Mouse (Mus musculus) liver, embryonic 14.5 days (tissue): ENCODE results near the gene Olfr141. TPM values are rescaled to one million over a fixed set of nuclear protein-coding genes. Genes with fewer than 3 reads are reported as not detected.

ENCODE experiments used
- ATAC-seq: fragments of 200-750 bp; cut with Nextera tagmentation; 2 replicates; pipeline ENCODE4 v1.8.0; 2017; ENCODE audit warnings: moderate number of reproducible peaks, mild to moderate bottlenecking, moderate library complexity; ENCODE audit not compliant: insufficient read depth
- DNase-seq, 3 experiments: peaks; one replicate each; pipeline ENCODE4 v3.0.0-alpha.2; 2012 to 2013; ENCODE audit warnings: low read depth in 3 of 3, low spot score in 3 of 3
- H3K27ac ChIP-seq: fragments of 300-500 bp; sonication (generic); 2 replicates; pipeline ENCODE4 v1.5.1; 2014; ENCODE audit warnings: moderate library complexity, mild to moderate bottlenecking, control low read depth, inconsistent platforms
- H3K27me3 ChIP-seq: fragments of 300-500 bp; sonication (generic); 2 replicates; pipeline ENCODE4 v1.6.1; 2014; ENCODE audit warnings: mild to moderate bottlenecking, low read length, moderate library complexity; ENCODE audit not compliant: control insufficient read depth, insufficient read depth
- H3K36me3 ChIP-seq: fragments of 300-500 bp; sonication (generic); replicated peaks from 2 replicates; pipeline ENCODE4 v1.6.1; 2014; ENCODE audit warnings: low read depth; ENCODE audit not compliant: control insufficient read depth, insufficient read depth
- H3K4me1 ChIP-seq, 2 experiments: fragments of 200-500 bp in 1 of 2; fragments of 300-500 bp in 1 of 2; sonication (generic) in 1 of 2; replicated peaks; 2 replicates each; pipeline ENCODE4 v1.6.1; 2012 to 2014; ENCODE audit warnings: antibody characterized with exemption in 1 of 2, inconsistent platforms in 1 of 2, low read length in 1 of 2; ENCODE audit not compliant: control insufficient read depth in 2 of 2, insufficient read depth in 2 of 2
- H3K4me2 ChIP-seq: fragments of 300-500 bp; sonication (generic); 2 replicates; pipeline ENCODE4 v1.6.1; 2014; ENCODE audit warnings: low read depth, mild to moderate bottlenecking, control low read depth, moderate library complexity
- H3K4me3 ChIP-seq, 2 experiments: fragments of 200-500 bp in 1 of 2; fragments of 300-500 bp in 1 of 2; sonication (generic) in 1 of 2; 2 replicates each; pipeline ENCODE4 v1.5.1; 2012 to 2014; ENCODE audit warnings: low read depth in 2 of 2, low read length in 2 of 2, mild to moderate bottlenecking in 2 of 2, control low read depth in 1 of 2, inconsistent platforms in 1 of 2, moderate library complexity in 1 of 2; ENCODE audit not compliant: insufficient read depth in 1 of 2
- H3K9ac ChIP-seq: fragments of 300-500 bp; sonication (generic); replicated peaks from 2 replicates; pipeline ENCODE4 v1.6.1; 2014; ENCODE audit warnings: mild to moderate bottlenecking, control low read depth, moderate library complexity
- H3K9me3 ChIP-seq: fragments of 300-500 bp; sonication (generic); 2 replicates; pipeline ENCODE4 v1.6.1; 2016; ENCODE audit warnings: low read length, mixed read lengths; ENCODE audit not compliant: control insufficient read depth
- CTCF ChIP-seq: IDR thresholded peaks from 2 replicates; pipeline ENCODE4 v1.5.1; 2016; ENCODE audit warnings: antibody characterized with exemption, low read depth, control low read depth
- EP300 ChIP-seq: IDR thresholded peaks from 2 replicates; pipeline ENCODE4 v1.6.1; 2016; ENCODE audit warnings: antibody characterized with exemption, low read depth
- WGBS: fragments of 180-500 bp; shearing (Covaris S2); extraction: QIAGEN DNeasy Blood & Tissue Kit; methylation state at CpG from one replicate; pipeline ENCODE4 v1.1.7; 2014; ENCODE audit not compliant: insufficient replicate concordance; 5-methylcytosine and 5-hydroxymethylcytosine counted together
- polyA plus RNA-seq, 2 experiments: library from polyadenylated mRNA; depleted of rRNA in 1 of 2; stranded (reverse) in 1 of 2; unstranded in 1 of 2; fragments of >200 nt; fragmentation: Nextera tagmentation in 1 of 2; extraction: Ambion mirVana in 1 of 2; gene quantifications; 2 replicates each; pipeline versions ENCODE4 v1.2.1 to v1.2.3; 2012 to 2014

Gene Olfr141
- polyA plus RNA-seq (2012; rRNA removed) (not detected in 2 replicates), polyA plus RNA-seq (2014; fragmentation: Nextera tagmentation; extraction: Ambion mirVana) (not detected in 2 replicates)

DNA sequence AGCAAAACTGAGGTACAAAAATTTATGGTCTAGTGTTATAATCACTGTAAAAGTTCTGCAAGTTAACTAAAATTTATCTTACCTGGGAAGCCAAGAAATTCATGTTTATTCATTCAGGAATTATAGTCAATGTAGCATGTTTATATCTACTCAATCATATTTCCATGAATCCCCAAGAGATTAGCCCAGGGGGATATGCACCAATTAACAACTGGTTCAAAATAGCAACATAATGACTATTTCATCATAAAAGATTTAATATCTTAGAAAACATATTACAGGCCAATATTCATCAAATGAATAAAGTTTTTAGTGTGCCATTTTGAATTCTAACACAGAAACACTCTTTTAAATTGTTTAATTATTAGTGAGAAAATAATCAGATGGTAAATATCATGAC lies at the start of gene Olfr141:
TSS of gene Olfr141 (minus strand) at position 101 of the 400 bp plus-strand sequence.
- DNase-seq, result no peak
- Histone ChIP-seq H3K4me3 (no peak within 1 kb of the TSS), H3K4me2 (no peak within 1 kb of the TSS), H3K9me3 (no peaks in the 10 kb centered on the region), H3K36me3 (no peaks in the 10 kb centered on the region), H3K9ac (no peak within 1 kb of the TSS), H3K27ac (no peak within 1 kb of the TSS), H3K27me3 (no peaks in the 10 kb centered on the region), H3K4me1 (no peaks in the 10 kb centered on the region)
- ATAC-seq, result no peak
- TF ChIP-seq EP300 (no peak), CTCF (no peak)

DNA sequence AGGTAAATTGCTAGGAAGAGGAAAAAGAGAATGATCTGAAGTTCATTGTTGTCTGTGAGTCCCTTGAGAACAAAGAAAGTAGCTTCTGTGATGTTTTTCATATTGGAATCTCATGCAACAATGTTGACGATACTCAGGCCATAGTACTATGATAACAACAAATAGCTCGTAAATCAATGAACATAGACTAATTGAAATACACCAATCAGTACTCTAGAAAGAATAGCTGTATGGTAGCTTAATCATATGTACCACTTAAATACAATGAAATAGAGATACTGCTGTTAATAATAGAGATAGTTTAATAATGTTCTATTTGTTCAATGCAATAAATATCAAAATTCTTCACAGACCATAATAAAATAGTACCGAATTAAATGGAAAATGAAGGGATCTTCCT lies 41.8 kb upstream of the Olfr141 start, which contains the start of gene Olfr1095:
TSS of gene Olfr1095 (minus strand) at position 101 of the 400 bp plus-strand sequence.
- no peak within 1 kb of the TSS for H3K4me2 ChIP-seq
- ATAC-seq (no peak), DNase-seq (no peak)
- H3K9ac ChIP-seq, result no peak within 1 kb of the TSS
- no peaks in the 10 kb centered on the region for H3K36me3 ChIP-seq
- no peak within 1 kb of the TSS for H3K27ac ChIP-seq
- 70% methylated on average over 3 of the region's 3 CpGs for WGBS
- H3K27me3 ChIP-seq, result no peaks in the 10 kb centered on the region
- H3K4me3 ChIP-seq, result no peak within 1 kb of the TSS
- no peak for TF ChIP-seq EP300
- no peak for TF ChIP-seq CTCF
- no peaks in the 10 kb centered on the region for H3K9me3 ChIP-seq
- H3K4me1 ChIP-seq, result no peaks in the 10 kb centered on the region

DNA sequence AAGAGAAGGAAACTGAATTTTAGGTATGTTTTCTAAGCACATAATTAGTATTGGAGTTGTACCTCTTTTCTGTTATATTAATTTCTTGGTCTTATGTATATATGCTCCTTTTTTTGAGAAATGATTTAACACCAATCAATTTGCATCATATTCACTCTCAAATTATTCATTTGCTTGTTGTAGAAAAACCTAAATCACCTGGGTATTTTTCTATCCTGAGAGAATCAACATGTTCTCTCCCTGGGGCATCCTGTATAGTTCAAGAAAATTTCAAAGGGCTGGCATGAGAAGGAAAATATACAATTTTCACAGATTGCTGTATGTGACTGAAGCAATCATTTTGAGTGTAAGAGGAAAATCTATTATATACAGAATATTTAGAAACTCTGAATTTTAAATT lies 14.5 kb upstream of the Olfr141 start, which contains the start of gene Olfr1094:
TSS of gene Olfr1094 (plus strand) at position 301 of the 400 bp plus-strand sequence.
- no peak for TF ChIP-seq CTCF
- no peak for TF ChIP-seq EP300
- no peak for DNase-seq
- Histone ChIP-seq H3K36me3 (no peaks in the 10 kb centered on the region), H3K9ac (no peak within 1 kb of the TSS), H3K4me1 (no peaks in the 10 kb centered on the region), H3K27ac (no peak within 1 kb of the TSS), H3K27me3 (no peaks in the 10 kb centered on the region), H3K4me2 (no peak within 1 kb of the TSS), H3K4me3 (no peak within 1 kb of the TSS), H3K9me3 (no peaks in the 10 kb centered on the region)
- ATAC-seq, result no peak

DNA sequence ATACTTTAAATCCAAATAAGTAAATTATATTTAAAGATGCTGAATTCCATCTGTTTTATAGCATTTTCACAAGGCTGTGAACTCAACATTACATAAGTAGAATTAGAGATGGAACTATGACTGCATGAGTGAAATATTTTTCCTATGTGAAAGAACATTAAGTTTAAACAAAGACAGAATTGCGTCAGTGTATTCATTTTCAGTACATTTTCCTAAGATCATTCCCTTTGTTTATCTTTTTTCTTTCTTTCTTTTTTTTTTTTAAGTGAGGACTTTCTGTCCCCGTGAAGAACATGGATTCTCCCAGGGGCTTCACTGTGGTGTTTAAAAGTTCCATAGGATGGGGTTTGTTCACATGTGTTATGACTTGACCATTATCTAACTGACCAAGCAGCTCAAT lies 27.6 kb downstream of the Olfr141 start, which contains the start of gene Olfr1093:
TSS of gene Olfr1093 (plus strand) at position 301 of the 400 bp plus-strand sequence.
- Histone ChIP-seq H3K9ac (no peak within 1 kb of the TSS), H3K9me3 (no peaks in the 10 kb centered on the region), H3K27me3 (no peaks in the 10 kb centered on the region), H3K4me1 (no peaks in the 10 kb centered on the region), H3K27ac (no peak within 1 kb of the TSS), H3K36me3 (no peaks in the 10 kb centered on the region), H3K4me2 (no peak within 1 kb of the TSS), H3K4me3 (no peak within 1 kb of the TSS)
- no peak for ATAC-seq
- no peak for DNase-seq
- 51% methylated on average over 2 of the region's 2 CpGs for WGBS
- TF ChIP-seq EP300, result no peak
- TF ChIP-seq CTCF, result no peak

DNA sequence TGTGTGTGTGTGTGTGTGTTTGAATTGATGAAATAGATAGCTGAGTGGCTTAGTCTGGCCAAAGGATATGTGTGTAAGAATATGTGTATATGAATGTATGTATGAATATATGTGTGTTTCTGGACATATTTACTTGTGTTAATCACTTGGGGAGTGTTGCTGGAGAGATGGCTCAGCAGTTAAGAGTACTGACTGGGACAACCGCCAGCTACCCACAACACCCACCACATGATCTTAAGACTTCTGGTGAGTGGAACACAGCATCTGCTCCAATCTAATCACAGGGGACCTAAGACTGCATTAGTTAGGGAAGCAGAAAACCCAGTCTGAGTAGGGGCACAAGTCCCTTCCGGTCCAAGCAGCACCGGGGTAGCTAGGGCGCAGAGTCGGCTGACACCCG lies 48.8 kb downstream of the Olfr141 start:
- H3K27ac ChIP-seq, result no peak overlapping the region
- H3K36me3 ChIP-seq, result no peaks in the 10 kb centered on the region
- H3K4me3 ChIP-seq, result no peak overlapping the region
- DNase-seq (no peak), ATAC-seq (no peak)
- no peak overlapping the region for H3K9ac ChIP-seq
- WGBS, result 73% methylated on average over 6 of the region's 6 CpGs
- no peaks in the 10 kb centered on the region for H3K27me3 ChIP-seq
- no peaks in the 10 kb centered on the region for H3K9me3 ChIP-seq
- no peaks in the 10 kb centered on the region for H3K4me1 ChIP-seq
- H3K4me2 ChIP-seq, result no peak overlapping the region
- TF ChIP-seq EP300, result no peak
- no peak for TF ChIP-seq CTCF

DNA sequence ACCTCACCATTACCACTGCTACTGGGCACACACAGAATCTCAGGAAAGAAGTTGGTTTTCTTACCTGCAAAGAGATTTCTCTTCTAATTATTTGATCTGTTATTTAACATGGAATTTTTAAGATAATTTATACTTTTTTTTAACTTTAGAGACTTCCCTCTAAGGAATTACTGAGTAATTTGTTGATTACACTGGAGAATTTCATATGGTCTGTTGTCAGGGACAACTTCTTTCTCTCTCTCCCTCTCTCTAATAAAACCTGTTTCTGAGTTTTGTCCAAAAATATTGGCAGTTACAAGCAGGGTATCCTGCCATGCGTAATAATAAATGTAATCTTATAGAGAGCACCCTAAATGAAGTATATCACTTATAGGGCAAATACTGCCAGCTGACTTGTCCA lies 50.9 kb downstream of the Olfr141 start, which contains the start of gene Olfr1090:
TSS of gene Olfr1090 (minus strand) at position 101 of the 400 bp plus-strand sequence.
- Histone ChIP-seq H3K27ac (no peak within 1 kb of the TSS), H3K36me3 (no peaks in the 10 kb centered on the region), H3K4me1 (no peaks in the 10 kb centered on the region), H3K27me3 (no peaks in the 10 kb centered on the region), H3K9me3 (no peaks in the 10 kb centered on the region), H3K9ac (no peak within 1 kb of the TSS), H3K4me2 (no peak within 1 kb of the TSS), H3K4me3 (no peak within 1 kb of the TSS)
- 62% methylated on average over 1 of the region's 1 CpGs for WGBS
- ATAC-seq (no peak), DNase-seq (no peak)
- TF ChIP-seq CTCF (no peak), EP300 (no peak)

Other genes with a start within 250 kb of the Olfr141 start
- not detected in 2 replicates for gene Olfr1082, start 211.1 kb downstream of the Olfr141 start, polyA plus RNA-seq (2012; rRNA removed)
- gene Olfr1082, start 211.1 kb downstream of the Olfr141 start, polyA plus RNA-seq (2014; fragmentation: Nextera tagmentation; extraction: Ambion mirVana), result not detected in 2 replicates
- not detected in 2 replicates for gene Olfr1084, start 170.3 kb downstream of the Olfr141 start, polyA plus RNA-seq (2012; rRNA removed)
- not detected in 2 replicates for gene Olfr1084, start 170.3 kb downstream of the Olfr141 start, polyA plus RNA-seq (2014; fragmentation: Nextera tagmentation; extraction: Ambion mirVana)
- not detected in 2 replicates for gene Olfr1085, start 148.0 kb downstream of the Olfr141 start, polyA plus RNA-seq (2012; rRNA removed)
- not detected in 2 replicates for gene Olfr1085, start 148.0 kb downstream of the Olfr141 start, polyA plus RNA-seq (2014; fragmentation: Nextera tagmentation; extraction: Ambion mirVana)
- gene Olfr1086, start 129.9 kb downstream of the Olfr141 start, polyA plus RNA-seq (2012; rRNA removed), result not detected in 2 replicates
- not detected in 2 replicates for gene Olfr1086, start 129.9 kb downstream of the Olfr141 start, polyA plus RNA-seq (2014; fragmentation: Nextera tagmentation; extraction: Ambion mirVana)
- not detected in 2 replicates for gene Olfr1087, start 111.6 kb downstream of the Olfr141 start, polyA plus RNA-seq (2012; rRNA removed)
- gene Olfr1087, start 111.6 kb downstream of the Olfr141 start, polyA plus RNA-seq (2014; fragmentation: Nextera tagmentation; extraction: Ambion mirVana), result not detected in 2 replicates
- not detected in 2 replicates for gene Olfr1089, start 76.3 kb downstream of the Olfr141 start, polyA plus RNA-seq (2012; rRNA removed)
- not detected in 2 replicates for gene Olfr1089, start 76.3 kb downstream of the Olfr141 start, polyA plus RNA-seq (2014; fragmentation: Nextera tagmentation; extraction: Ambion mirVana)
- not detected in 2 replicates for gene Olfr1090, start 51.0 kb downstream of the Olfr141 start, polyA plus RNA-seq (2012; rRNA removed)
- gene Olfr1090, start 51.0 kb downstream of the Olfr141 start, polyA plus RNA-seq (2014; fragmentation: Nextera tagmentation; extraction: Ambion mirVana), result not detected in 2 replicates
- not detected in 2 replicates for gene Olfr1093, start 27.5 kb downstream of the Olfr141 start, polyA plus RNA-seq (2012; rRNA removed)
- not detected in 2 replicates for gene Olfr1093, start 27.5 kb downstream of the Olfr141 start, polyA plus RNA-seq (2014; fragmentation: Nextera tagmentation; extraction: Ambion mirVana)
- gene Olfr1094, start 14.6 kb upstream of the Olfr141 start, polyA plus RNA-seq (2012; rRNA removed), result not detected in 2 replicates
- gene Olfr1094, start 14.6 kb upstream of the Olfr141 start, polyA plus RNA-seq (2014; fragmentation: Nextera tagmentation; extraction: Ambion mirVana), result not detected in 2 replicates
- gene Olfr1095, start 41.7 kb upstream of the Olfr141 start, polyA plus RNA-seq (2012; rRNA removed), result not detected in 2 replicates
- not detected in 2 replicates for gene Olfr1095, start 41.7 kb upstream of the Olfr141 start, polyA plus RNA-seq (2014; fragmentation: Nextera tagmentation; extraction: Ambion mirVana)
- gene Gm13723, start 64.8 kb upstream of the Olfr141 start, polyA plus RNA-seq (2012; rRNA removed), result not detected in 2 replicates
- not detected in 2 replicates for gene Gm13723, start 64.8 kb upstream of the Olfr141 start, polyA plus RNA-seq (2014; fragmentation: Nextera tagmentation; extraction: Ambion mirVana)
- not detected in 2 replicates for gene Olfr1097, start 82.2 kb upstream of the Olfr141 start, polyA plus RNA-seq (2012; rRNA removed)
- gene Olfr1097, start 82.2 kb upstream of the Olfr141 start, polyA plus RNA-seq (2014; fragmentation: Nextera tagmentation; extraction: Ambion mirVana), result not detected in 2 replicates
- not detected in 2 replicates for gene Olfr1098, start 114.5 kb upstream of the Olfr141 start, polyA plus RNA-seq (2012; rRNA removed)
- gene Olfr1098, start 114.5 kb upstream of the Olfr141 start, polyA plus RNA-seq (2014; fragmentation: Nextera tagmentation; extraction: Ambion mirVana), result not detected in 2 replicates
- gene Olfr1099, start 150.7 kb upstream of the Olfr141 start, polyA plus RNA-seq (2012; rRNA removed), result not detected in 2 replicates
- not detected in 2 replicates for gene Olfr1099, start 150.7 kb upstream of the Olfr141 start, polyA plus RNA-seq (2014; fragmentation: Nextera tagmentation; extraction: Ambion mirVana)
- not detected in 2 replicates for gene Olfr1100, start 169.9 kb upstream of the Olfr141 start, polyA plus RNA-seq (2012; rRNA removed)
- not detected in 2 replicates for gene Olfr1100, start 169.9 kb upstream of the Olfr141 start, polyA plus RNA-seq (2014; fragmentation: Nextera tagmentation; extraction: Ambion mirVana)
- gene Olfr1101, start 181.2 kb upstream of the Olfr141 start, polyA plus RNA-seq (2012; rRNA removed), result not detected in 2 replicates
- gene Olfr1101, start 181.2 kb upstream of the Olfr141 start, polyA plus RNA-seq (2014; fragmentation: Nextera tagmentation; extraction: Ambion mirVana), result not detected in 2 replicates
- gene Olfr1102, start 188.4 kb upstream of the Olfr141 start, polyA plus RNA-seq (2012; rRNA removed), result not detected in 2 replicates
- gene Olfr1102, start 188.4 kb upstream of the Olfr141 start, polyA plus RNA-seq (2014; fragmentation: Nextera tagmentation; extraction: Ambion mirVana), result not detected in 2 replicates
- gene Olfr1104, start 217.1 kb upstream of the Olfr141 start, polyA plus RNA-seq (2012; rRNA removed), result not detected in 2 replicates
- not detected in 2 replicates for gene Olfr1104, start 217.1 kb upstream of the Olfr141 start, polyA plus RNA-seq (2014; fragmentation: Nextera tagmentation; extraction: Ambion mirVana)
- gene Olfr1105, start 226.5 kb upstream of the Olfr141 start, polyA plus RNA-seq (2012; rRNA removed), result not detected in 2 replicates
- gene Olfr1105, start 226.5 kb upstream of the Olfr141 start, polyA plus RNA-seq (2014; fragmentation: Nextera tagmentation; extraction: Ambion mirVana), result not detected in 2 replicates
- gene Olfr1106, start 242.3 kb upstream of the Olfr141 start, polyA plus RNA-seq (2012; rRNA removed), result not detected in 2 replicates
- not detected in 2 replicates for gene Olfr1106, start 242.3 kb upstream of the Olfr141 start, polyA plus RNA-seq (2014; fragmentation: Nextera tagmentation; extraction: Ambion mirVana)